Mouse (Mus musculus) limb, embryonic 12.5 days (tissue): ENCODE measurements around the gene Dmrtc2. TPM values are rescaled to one million over a fixed set of nuclear protein-coding genes. Genes with fewer than 3 reads are reported as not detected.

Experiments
- ATAC-seq: fragments of 200-750 bp; cut with Nextera tagmentation; 2 replicates; pipeline ENCODE4 v1.8.0; 2017; ENCODE audit warnings: low read depth, moderate TSS enrichment; ENCODE audit not compliant: insufficient number of reproducible peaks, insufficient read depth, low FRiP score, low TSS enrichment
- H3K27ac ChIP-seq: fragments of 300-500 bp; sonication (generic); 2 replicates; pipeline ENCODE4 v1.5.1; 2016; ENCODE audit warnings: mild to moderate bottlenecking, moderate library complexity
- H3K27me3 ChIP-seq: fragments of 300-500 bp; sonication (generic); 2 replicates; pipeline ENCODE4 v1.6.1; 2016; ENCODE audit warnings: mild to moderate bottlenecking, moderate library complexity
- H3K36me3 ChIP-seq: fragments of 300-500 bp; sonication (generic); 2 replicates; pipeline ENCODE4 v1.6.1; 2016; ENCODE audit warnings: mild to moderate bottlenecking, moderate library complexity
- H3K4me1 ChIP-seq: fragments of 300-500 bp; sonication (generic); replicated peaks from 2 replicates; pipeline ENCODE4 v1.6.1; 2016
- H3K4me2 ChIP-seq: fragments of 300-500 bp; sonication (generic); 2 replicates; pipeline ENCODE4 v1.6.1; 2016; ENCODE audit warnings: mild to moderate bottlenecking, moderate library complexity
- H3K4me3 ChIP-seq: fragments of 300-500 bp; sonication (generic); replicated peaks from 2 replicates; pipeline ENCODE4 v1.5.1; 2016; ENCODE audit warnings: mild to moderate bottlenecking
- H3K9ac ChIP-seq: fragments of 300-500 bp; sonication (generic); replicated peaks from 2 replicates; pipeline ENCODE4 v1.6.1; 2016; ENCODE audit warnings: mild to moderate bottlenecking, moderate library complexity
- H3K9me3 ChIP-seq: fragments of 300-500 bp; sonication (generic); 2 replicates; pipeline ENCODE4 v1.6.1; 2016; ENCODE audit warnings: mild to moderate bottlenecking, moderate library complexity
- WGBS: fragments of 180-500 bp; shearing (Covaris S2); methylation state at CpG from one replicate; pipeline ENCODE4 v1.1.7; 2016; 5-methylcytosine and 5-hydroxymethylcytosine counted together
- polyA plus RNA-seq: library from polyadenylated mRNA; unstranded; fragments of >200 nt; fragmentation: Nextera tagmentation; extraction: Ambion mirVana; gene quantifications from 2 replicates; pipeline ENCODE4 v1.2.1, GENCODE M21; 2016

Dmrtc2 gene
- polyA plus RNA-seq, 1 experiment from 2014 or later = not detected

GRCm38 (mm10) chr7:24850162-24850561 is 19.7 kb upstream of the Dmrtc2 start:
- Histone ChIP-seq H3K27ac (0 out of 2 replicates have a peak overlapping the region, but pooled peaks have one; percentile 47), H3K4me1 (peaks cover 7% of the 10 kb centered on the region; the same call in 1 of the 2 replicates)

DNA sequence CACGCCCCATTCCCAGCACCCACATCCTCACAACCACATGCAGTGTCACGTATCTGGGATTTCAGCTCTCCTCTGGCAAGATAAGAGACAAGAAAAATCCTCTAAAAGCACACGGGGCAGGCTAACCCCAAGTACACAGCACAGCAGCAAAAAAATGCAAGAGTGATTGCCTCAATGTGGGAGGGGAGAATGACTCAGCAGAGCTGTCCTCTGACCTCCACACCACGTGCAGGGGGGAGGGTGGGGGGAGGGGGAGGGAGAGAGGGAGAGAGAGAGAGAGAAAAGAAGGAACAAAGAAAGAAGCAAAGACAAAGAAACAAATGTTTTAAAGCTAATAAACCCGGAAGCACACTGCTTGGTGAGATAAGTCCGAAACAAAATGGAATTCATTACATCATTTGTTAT is 19.0 kb upstream of the Dmrtc2 start:
- no peaks in the 10 kb centered on the region for H3K36me3 ChIP-seq
- H3K9me3 ChIP-seq = no peaks in the 10 kb centered on the region
- no peaks in the 10 kb centered on the region for H3K27me3 ChIP-seq
- peaks cover 7% of the 10 kb centered on the region; the same call in 1 of the 2 replicates for H3K4me1 ChIP-seq
- no peak overlapping the region for H3K4me3 ChIP-seq
- H3K4me2 ChIP-seq = no peak overlapping the region
- 38% methylated on average over 6 of the region's 6 CpGs for WGBS
- no peak for ATAC-seq
- H3K9ac ChIP-seq = no peak overlapping the region
- no peak overlapping the region for H3K27ac ChIP-seq

More at GRCm38 (mm10) chr7:24850162-24850561, 19.7 kb upstream of the Dmrtc2 start:
- ATAC-seq = no peak
- Histone ChIP-seq H3K27me3 (no peaks in the 10 kb centered on the region), H3K9ac (no peak overlapping the region), H3K4me2 (no peak overlapping the region), H3K36me3 (no peaks in the 10 kb centered on the region), H3K4me3 (no peak overlapping the region), H3K9me3 (no peaks in the 10 kb centered on the region)
- WGBS = 14% methylated on average over 5 of the region's 5 CpGs

GRCm38 (mm10) chr7:24851596-24852325 is 18.1 kb upstream of the Dmrtc2 start:
- Histone ChIP-seq H3K4me2 (no peak overlapping the region), H3K27ac (no peak overlapping the region), H3K9me3 (no peaks in the 10 kb centered on the region), H3K36me3 (no peaks in the 10 kb centered on the region), H3K27me3 (no peaks in the 10 kb centered on the region), H3K4me3 (no peak overlapping the region), H3K4me1 (peaks cover under 1% of the 10 kb centered on the region; the same call in 1 of the 2 replicates), H3K9ac (no peak overlapping the region)
- no peak for ATAC-seq
- WGBS = 91% methylated on average over 5 of the region's 5 CpGs

- ATAC-seq = no peak
These were observed 17.2 kb upstream of the Dmrtc2 start for GRCm38 (mm10) chr7:24852557-24853232.

GRCm38 (mm10) chr7:24853233-24853563 is 16.7 kb upstream of the Dmrtc2 start:
- no peak for ATAC-seq
- Histone ChIP-seq H3K9ac (no peak overlapping the region), H3K4me3 (no peak overlapping the region), H3K4me1 (no peaks in the 10 kb centered on the region; the same call in 1 of the 2 replicates), H3K27ac (0 out of 2 replicates have a peak overlapping the region, but pooled peaks have one; percentile 56), H3K9me3 (no peaks in the 10 kb centered on the region), H3K27me3 (no peaks in the 10 kb centered on the region), H3K4me2 (no peak overlapping the region), H3K36me3 (no peaks in the 10 kb centered on the region)

More at GRCm38 (mm10) chr7:24852557-24853232, 17.2 kb upstream of the Dmrtc2 start:
- Histone ChIP-seq H3K4me3 (no peak overlapping the region), H3K27ac (no peak overlapping the region), H3K9ac (no peak overlapping the region), H3K27me3 (no peaks in the 10 kb centered on the region), H3K36me3 (no peaks in the 10 kb centered on the region), H3K4me2 (no peak overlapping the region), H3K9me3 (no peaks in the 10 kb centered on the region), H3K4me1 (no peaks in the 10 kb centered on the region; the same call in 1 of the 2 replicates)
- WGBS = 83% methylated on average over 8 of the region's 8 CpGs

DNA sequence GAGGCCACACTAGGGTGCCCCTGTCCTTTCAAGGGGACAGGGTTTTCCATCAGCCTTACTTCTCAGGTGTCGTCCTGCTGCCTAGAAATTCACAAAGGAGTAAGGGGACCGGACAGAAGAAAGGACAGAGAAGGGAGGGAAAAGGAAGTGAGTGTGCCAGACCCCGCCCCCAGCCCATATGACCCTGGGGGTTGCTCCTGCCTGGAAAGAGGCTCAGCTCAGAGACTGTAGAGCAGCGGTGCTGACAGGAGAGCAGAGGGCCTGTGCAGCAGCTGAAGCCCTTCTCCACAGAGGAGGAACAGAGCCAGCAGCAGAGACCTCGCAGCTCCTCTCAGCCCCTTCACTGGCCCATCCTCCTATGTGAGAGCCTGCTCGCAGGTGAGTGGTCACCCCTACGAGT is 16.2 kb upstream of the Dmrtc2 start:
- peak overlapping the region; percentile 24 for H3K9ac ChIP-seq
- H3K9me3 ChIP-seq = no peaks in the 10 kb centered on the region
- no peaks in the 10 kb centered on the region for H3K36me3 ChIP-seq
- no peak overlapping the region for H3K4me3 ChIP-seq
- no peaks in the 10 kb centered on the region; the same call in 1 of the 2 replicates for H3K4me1 ChIP-seq
- ATAC-seq = no peak
- H3K27me3 ChIP-seq = no peaks in the 10 kb centered on the region
- peak overlapping the region; percentile 56; the same call in 1 of the 2 replicates for H3K27ac ChIP-seq
- WGBS = 33% methylated on average over 7 of the region's 7 CpGs
- H3K4me2 ChIP-seq = peak overlapping the region; percentile 24; the same call in 1 of the 2 replicates

GRCm38 (mm10) chr7:24856460-24857120 is 13.3 kb upstream of the Dmrtc2 start:
- ATAC-seq = no peak
- H3K9ac ChIP-seq = no peak overlapping the region
- H3K27me3 ChIP-seq = no peaks in the 10 kb centered on the region
- 60% methylated on average over 6 of the region's 6 CpGs for WGBS
- no peak overlapping the region for H3K4me3 ChIP-seq
- no peaks in the 10 kb centered on the region for H3K36me3 ChIP-seq
- H3K4me1 ChIP-seq = no peaks in the 10 kb centered on the region; the same call in 1 of the 2 replicates
- no peak overlapping the region for H3K4me2 ChIP-seq
- H3K9me3 ChIP-seq = no peaks in the 10 kb centered on the region
- H3K27ac ChIP-seq = no peak overlapping the region

DNA sequence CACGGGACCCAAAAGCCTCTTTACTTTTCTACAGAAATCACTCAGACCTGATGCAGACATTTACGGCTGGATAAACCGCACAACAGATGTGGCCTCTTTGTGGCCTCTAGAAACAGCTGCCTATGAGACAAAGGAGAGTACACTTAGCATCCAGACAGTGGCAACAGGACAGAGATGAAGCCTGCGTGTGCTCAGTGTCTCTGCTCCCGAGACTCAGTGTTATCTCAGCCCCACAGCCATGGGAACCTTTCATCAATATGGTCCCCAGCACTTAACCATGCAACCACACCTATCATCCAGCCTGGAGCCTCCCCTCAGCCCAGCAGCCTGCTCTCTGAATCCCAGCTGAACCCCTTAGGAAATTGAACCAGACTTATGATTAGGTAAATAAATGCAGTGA is 10.6 kb upstream of the Dmrtc2 start:
- Histone ChIP-seq H3K9me3 (no peaks in the 10 kb centered on the region), H3K4me3 (no peak overlapping the region), H3K36me3 (no peaks in the 10 kb centered on the region), H3K4me1 (no peaks in the 10 kb centered on the region), H3K9ac (no peak overlapping the region), H3K27ac (no peak overlapping the region), H3K4me2 (no peak overlapping the region), H3K27me3 (no peaks in the 10 kb centered on the region)
- 66% methylated on average over 5 of the region's 5 CpGs for WGBS
- ATAC-seq = no peak

- Histone ChIP-seq H3K4me3 (no peak within 1 kb of the TSS), H3K36me3 (no peaks in the 10 kb centered on the region), H3K27ac (no peak within 1 kb of the TSS), H3K9me3 (no peaks in the 10 kb centered on the region), H3K9ac (no peak within 1 kb of the TSS), H3K4me1 (no peaks in the 10 kb centered on the region), H3K27me3 (0 out of 2 replicates have a peak, but pooled peaks cover 5% of the 10 kb centered on the region), H3K4me2 (no peak within 1 kb of the TSS)
- WGBS = 88% methylated on average over 7 of the region's 7 CpGs
- no peak for ATAC-seq
These were observed 7.9 kb upstream of the Dmrtc2 start, which contains the start of gene Gm9844 for GRCm38 (mm10) chr7:24861913-24862312. Gene Gm9844, plus strand, starts transcription at chr7:24862213.

GRCm38 (mm10) chr7:24862853-24863252 is 7.0 kb upstream of the Dmrtc2 start:
- Histone ChIP-seq H3K36me3 (no peaks in the 10 kb centered on the region), H3K4me3 (no peak overlapping the region), H3K27me3 (0 out of 2 replicates have a peak, but pooled peaks cover 5% of the 10 kb centered on the region), H3K9me3 (no peaks in the 10 kb centered on the region), H3K4me2 (no peak overlapping the region), H3K4me1 (no peaks in the 10 kb centered on the region), H3K27ac (no peak overlapping the region), H3K9ac (no peak overlapping the region)
- ATAC-seq = no peak
- WGBS = 87% methylated on average over 4 of the region's 4 CpGs

DNA sequence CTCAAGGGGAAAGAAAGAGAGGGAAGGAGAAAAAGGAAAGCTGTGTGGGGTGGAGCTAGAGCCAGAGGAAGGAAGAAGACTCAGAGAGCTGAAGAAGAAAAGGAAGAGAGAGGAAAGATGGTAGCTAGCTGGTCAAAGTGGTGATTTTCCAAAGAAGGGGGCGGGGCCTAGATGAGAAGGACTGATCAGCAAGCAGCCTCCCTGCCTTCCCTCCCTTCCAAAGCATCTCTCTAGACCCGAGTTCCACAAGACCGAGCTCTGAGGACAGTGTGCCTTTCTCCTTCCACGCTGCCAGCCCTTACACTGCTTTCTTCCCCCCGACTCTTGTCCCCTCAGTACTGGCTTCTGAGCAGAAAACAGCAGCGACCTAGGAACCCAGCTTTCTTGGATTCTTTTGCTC is 5.7 kb upstream of the Dmrtc2 start:
- no peak overlapping the region for H3K4me2 ChIP-seq
- no peaks in the 10 kb centered on the region for H3K36me3 ChIP-seq
- peaks cover 11% of the 10 kb centered on the region; the same call in 1 of the 2 replicates for H3K27me3 ChIP-seq
- no peak for ATAC-seq
- no peak overlapping the region for H3K9ac ChIP-seq
- no peaks in the 10 kb centered on the region for H3K9me3 ChIP-seq
- no peaks in the 10 kb centered on the region for H3K4me1 ChIP-seq
- no peak overlapping the region for H3K27ac ChIP-seq
- 36% methylated on average over 6 of the region's 6 CpGs for WGBS
- no peak overlapping the region for H3K4me3 ChIP-seq
